Mouse (Mus musculus): ENCODE data around the gene Ermn. TPM values are rescaled to one million over a fixed set of nuclear protein-coding genes. Genes with fewer than 3 reads are reported as not detected.

Ermn gene
- polyA plus RNA-seq (2015; fragmentation: Nextera tagmentation; extraction: Ambion mirVana): 1.9 and 2.5 TPM in 2 replicates

DNA sequence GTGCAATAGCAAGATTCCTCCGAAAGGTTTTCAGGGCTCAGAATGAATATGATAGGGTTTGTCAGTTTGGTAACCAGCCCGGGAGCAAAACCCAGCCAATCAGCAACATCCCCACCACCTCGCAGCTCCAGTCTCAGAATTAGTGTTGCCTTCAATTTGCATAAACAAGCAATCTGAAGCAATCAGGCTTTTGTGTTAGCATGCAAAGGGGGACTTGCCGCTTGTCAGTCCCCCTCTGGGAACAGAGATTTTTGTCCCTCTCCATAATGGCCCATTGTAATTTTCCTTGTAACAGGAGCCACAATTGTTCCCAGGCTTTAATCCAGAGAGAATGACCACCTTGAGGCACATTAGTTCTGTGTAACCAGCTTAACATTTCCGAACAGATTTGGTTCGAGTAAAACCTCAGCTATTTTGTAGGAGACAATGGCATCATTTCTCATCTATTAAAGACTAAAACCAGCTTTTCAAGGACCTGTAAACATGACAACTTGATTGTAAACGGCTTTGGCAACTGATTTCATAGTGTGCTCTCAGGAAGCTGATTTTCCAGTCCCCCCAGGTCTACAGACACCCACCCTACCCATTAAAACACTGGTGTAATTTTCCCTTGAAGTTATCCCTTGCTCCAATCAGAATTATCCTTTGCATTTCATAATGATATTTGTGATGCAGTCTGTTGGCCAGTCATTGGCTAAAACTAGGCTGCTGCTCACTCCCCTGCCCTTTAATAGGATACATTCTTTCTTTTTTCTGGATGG lies at the start of gene Ermn:
Gene Ermn (minus strand): TSS at position 44 of the 761 bp plus-strand sequence.
- H3K9me3 ChIP-seq: no peaks in the 10 kb centered on the region
- peak within 1 kb of the TSS; percentile 56 for H3K27ac ChIP-seq (replicated peaks)
- H3K4me1 ChIP-seq: peaks cover 14% of the 10 kb centered on the region
- 0% methylated on average over 7 of the region's 7 CpGs for WGBS
- H3K36me3 ChIP-seq: no peaks in the 10 kb centered on the region
- peak; percentile 91 for ATAC-seq (replicated peaks)
- H3K9ac ChIP-seq (replicated peaks): no peak within 1 kb of the TSS
- H3K4me3 ChIP-seq: no peak within 1 kb of the TSS
- H3K27me3 ChIP-seq: no peaks in the 10 kb centered on the region; the same call in 1 of the 2 replicates
- peak within 1 kb of the TSS; percentile 17 for H3K4me2 ChIP-seq (replicated peaks)

- peaks cover 14% of the 10 kb centered on the region; the same call in 1 of the 2 replicates for H3K4me1 ChIP-seq
- no peaks in the 10 kb centered on the region for H3K9me3 ChIP-seq
- no peak overlapping the region for H3K9ac ChIP-seq (replicated peaks)
- no peak overlapping the region for H3K4me3 ChIP-seq
- no peak overlapping the region for H3K27ac ChIP-seq (replicated peaks)
- ATAC-seq (replicated peaks): peak; percentile 46
- H3K27me3 ChIP-seq: no peaks in the 10 kb centered on the region
- WGBS: 4% methylated on average over 1 of the region's 1 CpGs
- H3K4me2 ChIP-seq (replicated peaks): no peak overlapping the region
- H3K36me3 ChIP-seq: no peaks in the 10 kb centered on the region
Observed at GRCm38 (mm10) chr2:58094818-58095217, 42.2 kb upstream of the Ermn start.

GRCm38 (mm10) chr2:58086420-58086819 lies 33.8 kb upstream of the Ermn start:
- H3K9me3 ChIP-seq: no peaks in the 10 kb centered on the region
- no peaks in the 10 kb centered on the region for H3K4me1 ChIP-seq
- no peak overlapping the region for H3K4me3 ChIP-seq
- H3K36me3 ChIP-seq: no peaks in the 10 kb centered on the region
- no peak overlapping the region for H3K27ac ChIP-seq (replicated peaks)
- no peaks in the 10 kb centered on the region for H3K27me3 ChIP-seq
- no peak overlapping the region for H3K4me2 ChIP-seq (replicated peaks)
- no peak overlapping the region for H3K9ac ChIP-seq (replicated peaks)
- no peak for ATAC-seq (replicated peaks)
- 84% methylated on average over 1 of the region's 1 CpGs for WGBS

GRCm38 (mm10) chr2:58079849-58080248 lies 27.2 kb upstream of the Ermn start:
- no peaks in the 10 kb centered on the region for H3K27me3 ChIP-seq
- 67% methylated on average over 1 of the region's 1 CpGs for WGBS
- H3K36me3 ChIP-seq: no peaks in the 10 kb centered on the region
- H3K27ac ChIP-seq (replicated peaks): no peak overlapping the region
- no peak for ATAC-seq (replicated peaks)
- no peaks in the 10 kb centered on the region for H3K4me1 ChIP-seq
- no peak overlapping the region for H3K4me3 ChIP-seq
- no peaks in the 10 kb centered on the region for H3K9me3 ChIP-seq
- H3K9ac ChIP-seq (replicated peaks): no peak overlapping the region
- no peak overlapping the region for H3K4me2 ChIP-seq (replicated peaks)

GRCm38 (mm10) chr2:58055383-58055782 lies 2.7 kb upstream of the Ermn start:
- no peaks in the 10 kb centered on the region for H3K36me3 ChIP-seq
- no peak overlapping the region for H3K9ac ChIP-seq (replicated peaks)
- ATAC-seq (replicated peaks): no peak; the same call in 1 of the 2 replicates
- no peaks in the 10 kb centered on the region for H3K9me3 ChIP-seq
- no peak overlapping the region for H3K27ac ChIP-seq (replicated peaks)
- H3K4me1 ChIP-seq: peaks cover 14% of the 10 kb centered on the region
- no peaks in the 10 kb centered on the region; the same call in 1 of the 2 replicates for H3K27me3 ChIP-seq
- H3K4me2 ChIP-seq (replicated peaks): no peak overlapping the region
- no peak overlapping the region for H3K4me3 ChIP-seq

DNA sequence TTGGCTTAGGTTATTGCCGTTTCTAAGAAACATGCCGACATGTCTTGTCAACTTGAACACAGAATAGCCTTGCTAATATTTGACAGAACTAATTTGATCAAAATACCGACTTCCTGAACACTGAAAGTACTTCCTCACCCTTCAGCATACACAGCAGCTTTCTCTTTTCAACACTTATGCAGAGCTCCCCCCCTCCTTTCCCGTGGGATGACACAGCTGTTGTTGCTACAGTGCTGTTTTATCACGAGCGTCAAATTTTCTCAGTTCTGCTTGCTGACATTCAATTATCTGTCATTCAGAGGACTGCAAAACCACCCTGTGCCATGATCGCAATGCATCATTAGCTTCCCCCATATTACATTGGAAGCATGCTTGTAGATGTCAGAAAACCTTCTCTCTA lies 10.8 kb downstream of the Ermn start:
- peak; percentile 70 for ATAC-seq (replicated peaks)
- Histone ChIP-seq H3K4me1 (no peaks in the 10 kb centered on the region), H3K27me3 (no peaks in the 10 kb centered on the region), H3K9me3 (no peaks in the 10 kb centered on the region), H3K4me2 (replicated peaks) (no peak overlapping the region), H3K27ac (replicated peaks) (no peak overlapping the region), H3K4me3 (no peak overlapping the region), H3K36me3 (no peaks in the 10 kb centered on the region), H3K9ac (replicated peaks) (no peak overlapping the region)
- 58% methylated on average over 7 of the region's 7 CpGs for WGBS

DNA sequence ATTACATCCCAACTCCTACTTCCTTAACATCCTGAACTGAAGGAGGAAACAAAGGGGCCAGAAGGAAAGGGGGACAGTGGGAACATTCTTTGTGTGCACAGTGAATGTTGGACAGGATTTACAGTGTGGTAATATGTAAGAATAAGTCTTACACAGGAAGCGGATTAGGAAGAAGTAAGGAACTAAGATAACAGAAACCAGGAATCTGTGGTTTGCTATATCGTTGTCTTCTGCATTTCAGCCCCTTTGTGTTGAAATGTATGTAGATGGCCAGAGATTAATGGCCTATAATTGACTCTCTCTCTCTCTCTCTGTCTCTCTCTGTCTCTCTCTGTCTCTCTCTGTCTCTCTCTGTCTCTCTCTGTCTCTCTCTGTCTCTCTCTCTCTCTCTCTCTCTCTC lies 15.7 kb downstream of the Ermn start:
- 89% methylated on average over 2 of the region's 2 CpGs for WGBS
- no peak for ATAC-seq (replicated peaks)
- no peaks in the 10 kb centered on the region for H3K4me1 ChIP-seq
- H3K4me3 ChIP-seq: no peak overlapping the region
- no peaks in the 10 kb centered on the region for H3K27me3 ChIP-seq
- no peak overlapping the region for H3K9ac ChIP-seq (replicated peaks)
- H3K4me2 ChIP-seq (replicated peaks): no peak overlapping the region
- no peak overlapping the region for H3K27ac ChIP-seq (replicated peaks)
- no peaks in the 10 kb centered on the region for H3K36me3 ChIP-seq
- no peaks in the 10 kb centered on the region for H3K9me3 ChIP-seq

DNA sequence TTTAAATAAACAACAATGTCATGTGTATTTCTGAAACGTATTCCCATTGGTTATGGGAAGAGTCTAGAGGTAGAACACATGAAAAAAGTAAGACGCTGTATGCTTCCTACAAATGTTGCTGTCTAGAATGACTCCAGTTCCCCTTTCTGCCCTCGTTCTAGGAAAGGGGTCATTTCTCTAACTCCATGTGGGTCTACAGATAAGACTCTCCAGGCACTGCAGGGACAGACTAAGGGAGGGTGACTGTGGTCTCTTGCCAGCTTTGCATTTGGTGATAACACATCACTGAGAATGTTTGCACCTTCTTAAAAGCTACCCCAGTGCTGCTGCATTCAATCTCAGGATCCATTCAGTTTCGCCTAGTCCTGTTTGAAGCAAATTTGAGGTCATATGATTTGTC lies 17.0 kb downstream of the Ermn start:
- no peaks in the 10 kb centered on the region for H3K36me3 ChIP-seq
- ATAC-seq (replicated peaks): no peak
- H3K9me3 ChIP-seq: no peaks in the 10 kb centered on the region
- no peak overlapping the region for H3K27ac ChIP-seq (replicated peaks)
- no peak overlapping the region for H3K4me2 ChIP-seq (replicated peaks)
- H3K27me3 ChIP-seq: no peaks in the 10 kb centered on the region
- 91% methylated on average over 4 of the region's 4 CpGs for WGBS
- H3K4me1 ChIP-seq: no peaks in the 10 kb centered on the region
- no peak overlapping the region for H3K4me3 ChIP-seq
- no peak overlapping the region for H3K9ac ChIP-seq (replicated peaks)

DNA sequence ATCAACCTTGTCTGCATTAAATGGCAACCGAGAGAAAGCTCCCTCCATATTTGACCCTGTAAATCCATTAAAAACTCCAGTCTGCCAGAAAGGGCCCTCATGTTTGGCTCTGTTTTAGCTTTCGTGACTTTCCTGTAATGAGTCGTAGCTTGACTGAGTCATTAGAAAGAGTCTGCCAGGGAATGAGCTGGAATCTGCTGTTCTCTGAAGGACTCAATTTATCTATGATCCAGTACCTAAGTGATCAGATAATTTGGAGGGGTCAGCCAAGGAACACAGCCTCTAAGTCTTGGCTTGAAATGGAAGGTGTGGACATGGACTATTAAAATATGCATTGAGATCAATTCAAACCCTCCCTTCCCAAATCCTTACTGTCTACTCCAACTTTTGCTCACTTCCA lies 21.2 kb downstream of the Ermn start:
- ATAC-seq (replicated peaks): no peak
- no peaks in the 10 kb centered on the region for H3K27me3 ChIP-seq
- H3K4me2 ChIP-seq (replicated peaks): no peak overlapping the region

GRCm38 (mm10) chr2:58029404-58029803 lies 23.3 kb downstream of the Ermn start:
- 14% methylated on average over 7 of the region's 7 CpGs for WGBS
- Histone ChIP-seq H3K4me2 (replicated peaks) (no peak overlapping the region), H3K36me3 (no peaks in the 10 kb centered on the region), H3K27ac (replicated peaks) (no peak overlapping the region), H3K4me1 (no peaks in the 10 kb centered on the region), H3K9ac (replicated peaks) (no peak overlapping the region), H3K27me3 (no peaks in the 10 kb centered on the region), H3K4me3 (no peak overlapping the region), H3K9me3 (no peaks in the 10 kb centered on the region)
- ATAC-seq (replicated peaks): peak; percentile 67

More for the DNA sequence above, 21.2 kb downstream of the Ermn start:
- 72% methylated on average over 3 of the region's 3 CpGs for WGBS
- Histone ChIP-seq H3K36me3 (no peaks in the 10 kb centered on the region), H3K9me3 (no peaks in the 10 kb centered on the region), H3K4me3 (no peak overlapping the region), H3K4me1 (no peaks in the 10 kb centered on the region), H3K9ac (replicated peaks) (no peak overlapping the region), H3K27ac (replicated peaks) (no peak overlapping the region)

DNA sequence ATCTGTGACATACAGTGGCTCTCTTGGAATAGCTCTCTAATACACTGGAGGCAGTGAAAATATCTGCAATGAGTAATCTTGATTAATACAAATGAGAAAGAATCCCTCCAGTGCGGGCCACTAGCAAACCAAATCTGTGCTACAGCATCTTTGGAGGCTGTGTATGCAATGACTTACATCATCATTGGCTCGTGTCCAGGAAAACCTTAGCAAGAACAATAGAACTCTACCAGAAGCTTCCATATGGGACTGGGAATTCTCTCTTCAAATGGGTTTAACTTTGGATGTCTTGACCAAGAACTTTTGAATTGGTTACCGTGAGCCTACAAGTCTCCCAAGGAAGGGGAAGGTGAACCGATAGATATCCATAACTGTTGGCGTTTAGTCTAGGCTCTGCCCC lies 25.9 kb downstream of the Ermn start:
- Histone ChIP-seq H3K4me1 (no peaks in the 10 kb centered on the region), H3K9me3 (no peaks in the 10 kb centered on the region), H3K9ac (replicated peaks) (no peak overlapping the region), H3K27me3 (no peaks in the 10 kb centered on the region), H3K4me2 (replicated peaks) (no peak overlapping the region), H3K4me3 (no peak overlapping the region), H3K36me3 (no peaks in the 10 kb centered on the region), H3K27ac (replicated peaks) (no peak overlapping the region)
- ATAC-seq (replicated peaks): no peak
- WGBS: 69% methylated on average over 5 of the region's 5 CpGs

DNA sequence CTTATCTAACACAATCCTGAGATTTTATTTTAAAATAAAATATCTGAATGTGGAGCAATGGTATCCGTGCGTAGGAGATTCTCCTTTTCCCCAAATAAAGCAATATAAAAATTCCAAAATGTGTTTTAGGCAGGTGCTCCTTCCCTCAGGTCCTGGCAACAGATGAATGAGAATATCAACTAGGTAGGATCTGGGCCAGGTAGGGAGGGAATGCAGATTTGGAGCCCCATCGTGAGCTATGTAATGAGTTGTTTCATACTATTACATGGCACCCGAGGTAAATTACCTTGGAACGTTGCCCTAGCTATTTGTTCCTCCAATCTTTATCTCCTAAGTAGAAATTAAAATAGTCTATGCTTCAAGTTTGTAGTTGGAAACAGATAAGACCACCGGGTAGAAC lies 29.1 kb downstream of the Ermn start:
- H3K36me3 ChIP-seq: no peaks in the 10 kb centered on the region
- H3K9ac ChIP-seq (replicated peaks): no peak overlapping the region
- H3K4me1 ChIP-seq: no peaks in the 10 kb centered on the region
- ATAC-seq (replicated peaks): no peak
- no peaks in the 10 kb centered on the region for H3K27me3 ChIP-seq
- H3K9me3 ChIP-seq: no peaks in the 10 kb centered on the region
- H3K4me3 ChIP-seq: no peak overlapping the region
- WGBS: 83% methylated on average over 6 of the region's 6 CpGs
- no peak overlapping the region for H3K27ac ChIP-seq (replicated peaks)
- H3K4me2 ChIP-seq (replicated peaks): no peak overlapping the region

DNA sequence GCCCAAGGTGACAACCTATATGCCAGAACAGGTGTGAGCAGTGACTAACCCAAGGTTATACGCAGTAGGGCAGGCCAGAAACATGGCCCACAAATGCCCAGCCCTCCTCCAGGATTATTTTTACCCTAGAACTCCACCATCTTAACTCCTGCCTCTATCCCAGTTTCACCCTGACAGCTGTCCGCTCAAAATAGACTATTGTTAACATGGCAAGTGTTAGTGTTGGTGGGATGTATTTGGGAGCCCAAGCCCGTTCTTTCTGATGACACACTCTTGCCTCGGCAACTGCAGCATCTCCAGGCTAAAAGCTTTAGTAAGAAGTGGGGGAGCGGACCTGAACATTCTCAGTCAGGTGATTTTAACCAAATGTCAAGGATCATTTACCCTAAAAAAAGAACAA lies 45.6 kb downstream of the Ermn start:
- 93% methylated on average over 5 of the region's 5 CpGs for WGBS
- H3K9me3 ChIP-seq: no peaks in the 10 kb centered on the region
- H3K27me3 ChIP-seq: no peaks in the 10 kb centered on the region
- H3K36me3 ChIP-seq: no peaks in the 10 kb centered on the region
- no peak overlapping the region for H3K9ac ChIP-seq (replicated peaks)
- H3K4me3 ChIP-seq: no peak overlapping the region
- H3K4me2 ChIP-seq (replicated peaks): no peak overlapping the region
- H3K4me1 ChIP-seq: no peaks in the 10 kb centered on the region
- ATAC-seq (replicated peaks): no peak
- no peak overlapping the region for H3K27ac ChIP-seq (replicated peaks)
